Mouse (Mus musculus) kidney, embryonic 16.5 days (tissue): ENCODE results near the gene Cflar. TPM values are rescaled to one million over a fixed set of nuclear protein-coding genes. Genes with fewer than 3 reads are reported as not detected.
"Not testable (repeated sequence)": the region's sequence is repeated elsewhere in the genome, so short reads cannot be mapped to it uniquely, and the experiment has no call there.

Experiments used
- ATAC-seq: fragments of 200-750 bp; cut with Nextera tagmentation; 2 replicates; pipeline ENCODE4 v1.8.0; 2017; ENCODE audit warnings: moderate TSS enrichment; ENCODE audit not compliant: low FRiP score, low TSS enrichment
- H3K27ac ChIP-seq: fragments of 300-500 bp; sonication (generic); 2 replicates; pipeline ENCODE4 v1.5.1; 2014; ENCODE audit warnings: low read length
- H3K27me3 ChIP-seq: fragments of 300-500 bp; sonication (generic); 2 replicates; pipeline ENCODE4 v1.6.1; 2014; ENCODE audit warnings: low read length, control low read depth, mixed read lengths; ENCODE audit not compliant: insufficient read depth
- H3K36me3 ChIP-seq: fragments of 300-500 bp; sonication (generic); 2 replicates; pipeline ENCODE4 v1.6.1; 2014; ENCODE audit warnings: low read length, control low read depth, mixed read lengths; ENCODE audit not compliant: insufficient read depth
- H3K4me1 ChIP-seq: fragments of 300-500 bp; sonication (generic); 2 replicates; pipeline ENCODE4 v1.6.1; 2014; ENCODE audit warnings: low read length, control low read depth, mixed read lengths; ENCODE audit not compliant: insufficient read depth
- H3K4me2 ChIP-seq: fragments of 300-500 bp; sonication (generic); replicated peaks from 2 replicates; pipeline ENCODE4 v1.6.1; 2014; ENCODE audit warnings: low read depth, low read length
- H3K4me3 ChIP-seq: fragments of 300-500 bp; sonication (generic); 2 replicates; pipeline ENCODE4 v1.5.1; 2014; ENCODE audit warnings: mild to moderate bottlenecking, low read length
- H3K9ac ChIP-seq: fragments of 300-500 bp; sonication (generic); replicated peaks from 2 replicates; pipeline ENCODE4 v1.6.1; 2014; ENCODE audit warnings: low read length
- H3K9me3 ChIP-seq: fragments of 300-500 bp; sonication (generic); 2 replicates; pipeline ENCODE4 v1.6.1; 2016; ENCODE audit warnings: low read length, control low read depth
- WGBS: fragments of 180-500 bp; shearing (Covaris S2); extraction: QIAGEN DNeasy Blood & Tissue Kit; methylation state at CpG from one replicate; pipeline ENCODE4 v1.1.7; 2014; 5-methylcytosine and 5-hydroxymethylcytosine counted together
- polyA plus RNA-seq: library from polyadenylated mRNA; unstranded; fragments of >200 nt; fragmentation: Nextera tagmentation; extraction: Ambion mirVana; gene quantifications from 2 replicates; pipeline ENCODE4 v1.2.1, GENCODE M21; 2015

The Cflar gene
- polyA plus RNA-seq = 41.3 and 45.0 TPM in 2 replicates

- Histone ChIP-seq H3K27ac (peak within 1 kb of the TSS; percentile 100), H3K4me2 (peak within 1 kb of the TSS; percentile 75), H3K4me1 (peaks cover 28% of the 10 kb centered on the region), H3K9ac (peak within 1 kb of the TSS; percentile 90), H3K9me3 (no peaks in the 10 kb centered on the region), H3K27me3 (no peaks in the 10 kb centered on the region), H3K36me3 (peaks cover 5% of the 10 kb centered on the region), H3K4me3 (peak within 1 kb of the TSS; percentile 85)
- ATAC-seq = peak; percentile 80
- under 1% methylated on average over 44 of the region's 45 CpGs for WGBS
Observed at GRCm38 (mm10) chr1:58711365-58712016, at the start of gene Cflar. Cflar (plus strand) TSS chr1:58711508.

- not testable (repeated sequence) for H3K4me2 ChIP-seq, ATAC-seq, H3K9me3 ChIP-seq, H3K27ac ChIP-seq, H3K4me3 ChIP-seq, H3K4me1 ChIP-seq, H3K9ac ChIP-seq, H3K36me3 ChIP-seq, H3K27me3 ChIP-seq
- WGBS = 87% methylated on average over 5 of the region's 5 CpGs
Observed at GRCm38 (mm10) chr1:58662671-58663070, 48.6 kb upstream of the Cflar start.

GRCm38 (mm10) chr1:58663365-58663764 is 47.9 kb upstream of the Cflar start:
- H3K27me3 ChIP-seq, ATAC-seq, H3K4me1 ChIP-seq, H3K4me2 ChIP-seq, H3K9ac ChIP-seq, H3K9me3 ChIP-seq, H3K27ac ChIP-seq, H3K4me3 ChIP-seq, H3K36me3 ChIP-seq: not testable (repeated sequence)
- 74% methylated on average over 3 of the region's 3 CpGs for WGBS

GRCm38 (mm10) chr1:58668191-58668590 is 43.1 kb upstream of the Cflar start:
- no peaks in the 10 kb centered on the region for H3K36me3 ChIP-seq
- WGBS = 76% methylated on average over 5 of the region's 5 CpGs
- no peak overlapping the region for H3K27ac ChIP-seq
- H3K4me1 ChIP-seq = no peaks in the 10 kb centered on the region
- H3K9ac ChIP-seq = no peak overlapping the region
- no peak overlapping the region for H3K4me3 ChIP-seq
- H3K27me3 ChIP-seq = no peaks in the 10 kb centered on the region
- H3K9me3 ChIP-seq = no peaks in the 10 kb centered on the region
- no peak for ATAC-seq
- no peak overlapping the region for H3K4me2 ChIP-seq

- H3K27me3 ChIP-seq, H3K27ac ChIP-seq, H3K9ac ChIP-seq, H3K36me3 ChIP-seq, ATAC-seq, H3K9me3 ChIP-seq, H3K4me2 ChIP-seq, H3K4me1 ChIP-seq, H3K4me3 ChIP-seq: not testable (repeated sequence)
- 84% methylated on average over 3 of the region's 3 CpGs for WGBS
Observed at GRCm38 (mm10) chr1:58669635-58670034, 41.7 kb upstream of the Cflar start.

- no peak for ATAC-seq
- Histone ChIP-seq H3K9me3 (no peaks in the 10 kb centered on the region), H3K4me1 (no peaks in the 10 kb centered on the region), H3K27ac (no peak overlapping the region), H3K9ac (no peak overlapping the region), H3K4me3 (no peak overlapping the region), H3K36me3 (no peaks in the 10 kb centered on the region), H3K27me3 (no peaks in the 10 kb centered on the region), H3K4me2 (no peak overlapping the region)
- 83% methylated on average over 2 of the region's 2 CpGs for WGBS
Observed at GRCm38 (mm10) chr1:58672116-58672515, 39.2 kb upstream of the Cflar start.

- Histone ChIP-seq H3K27ac (no peak overlapping the region), H3K36me3 (no peaks in the 10 kb centered on the region), H3K4me2 (no peak overlapping the region), H3K9ac (no peak overlapping the region), H3K4me1 (no peaks in the 10 kb centered on the region), H3K9me3 (no peaks in the 10 kb centered on the region), H3K27me3 (no peaks in the 10 kb centered on the region), H3K4me3 (no peak overlapping the region)
- no peak for ATAC-seq
- 92% methylated on average over 3 of the region's 3 CpGs for WGBS
Observed at GRCm38 (mm10) chr1:58675011-58675410, 36.3 kb upstream of the Cflar start.

GRCm38 (mm10) chr1:58677575-58677974 is 33.7 kb upstream of the Cflar start:
- no peak for ATAC-seq
- no peak overlapping the region for H3K4me2 ChIP-seq
- H3K36me3 ChIP-seq = no peaks in the 10 kb centered on the region
- no peaks in the 10 kb centered on the region for H3K4me1 ChIP-seq
- H3K27me3 ChIP-seq = no peaks in the 10 kb centered on the region
- no peak overlapping the region for H3K27ac ChIP-seq
- no peak overlapping the region for H3K4me3 ChIP-seq
- 82% methylated on average over 1 of the region's 1 CpGs for WGBS
- no peak overlapping the region for H3K9ac ChIP-seq
- no peaks in the 10 kb centered on the region for H3K9me3 ChIP-seq

- not testable (repeated sequence) for H3K27ac ChIP-seq, H3K4me2 ChIP-seq, H3K9me3 ChIP-seq, H3K27me3 ChIP-seq, H3K36me3 ChIP-seq, H3K9ac ChIP-seq, H3K4me3 ChIP-seq, H3K4me1 ChIP-seq, ATAC-seq
- WGBS = 69% methylated on average over 5 of the region's 5 CpGs
Observed at GRCm38 (mm10) chr1:58678412-58678811, 32.9 kb upstream of the Cflar start.

GRCm38 (mm10) chr1:58689426-58689825 is 21.9 kb upstream of the Cflar start:
- Histone ChIP-seq H3K4me1 (no peaks in the 10 kb centered on the region), H3K27me3 (no peaks in the 10 kb centered on the region), H3K9me3 (0 out of 2 replicates have a peak, but pooled peaks cover 2% of the 10 kb centered on the region), H3K36me3 (no peaks in the 10 kb centered on the region), H3K4me3 (no peak overlapping the region), H3K9ac (no peak overlapping the region), H3K27ac (no peak overlapping the region), H3K4me2 (no peak overlapping the region)
- ATAC-seq = no peak
- 81% methylated on average over 1 of the region's 1 CpGs for WGBS
